Mouse (Mus musculus) T-cell, adult 2 months (primary cell): ENCODE results near the gene Pf4.

Experiments used
- DNase-seq: peaks from one replicate; pipeline ENCODE4 v3.0.0; 2022; ENCODE audit warnings: low spot score

The Pf4 gene

GRCm38 (mm10) chr5:90771880-90772653, at the start of gene Pf4:
Gene Pf4, plus strand, starts transcription at chr5:90772435.
- no peak for DNase-seq

- no peak for DNase-seq
Measured at GRCm38 (mm10) chr5:90722656-90723055, 49.6 kb upstream of the Pf4 start.

GRCm38 (mm10) chr5:90728254-90728653, 44.0 kb upstream of the Pf4 start:
- DNase-seq: no peak

- no peak for DNase-seq
Measured at GRCm38 (mm10) chr5:90731480-90731879, 40.8 kb upstream of the Pf4 start.

- peak; percentile 6 for DNase-seq
Measured at GRCm38 (mm10) chr5:90742029-90742428, 30.2 kb upstream of the Pf4 start.

GRCm38 (mm10) chr5:90753934-90754333, 18.3 kb upstream of the Pf4 start:
- no peak for DNase-seq

- DNase-seq: no peak
Measured at GRCm38 (mm10) chr5:90758020-90758605, 14.1 kb upstream of the Pf4 start.

GRCm38 (mm10) chr5:90759077-90760065, 12.9 kb upstream of the Pf4 start, which contains the start of gene Cxcl5:
Gene Cxcl5, plus strand, starts transcription at chr5:90759360.
- DNase-seq: no peak

- DNase-seq: no peak
Measured at GRCm38 (mm10) chr5:90760303-90760702, 11.9 kb upstream of the Pf4 start.

GRCm38 (mm10) chr5:90760844-90761243, 11.4 kb upstream of the Pf4 start:
- no peak for DNase-seq

- DNase-seq: no peak
Measured at GRCm38 (mm10) chr5:90761834-90762233, 10.4 kb upstream of the Pf4 start.

GRCm38 (mm10) chr5:90763912-90764665, 8.1 kb upstream of the Pf4 start:
- DNase-seq: no peak

GRCm38 (mm10) chr5:90765821-90766606, 6.2 kb upstream of the Pf4 start:
- DNase-seq: no peak

GRCm38 (mm10) chr5:90768218-90768617, 4.0 kb upstream of the Pf4 start, which contains the start of gene Ppbp:
Gene Ppbp, plus strand, starts transcription at chr5:90768518.
- DNase-seq: no peak

GRCm38 (mm10) chr5:90771369-90771768, 866 bp upstream of the Pf4 start:
- no peak for DNase-seq

GRCm38 (mm10) chr5:90775562-90775961, 3.3 kb downstream of the Pf4 start:
- DNase-seq: no peak

GRCm38 (mm10) chr5:90777621-90778020, 5.4 kb downstream of the Pf4 start:
- DNase-seq: no peak

- no peak for DNase-seq
Measured at GRCm38 (mm10) chr5:90778856-90779255, 6.6 kb downstream of the Pf4 start.

- DNase-seq: no peak
Measured at GRCm38 (mm10) chr5:90783697-90784096, 11.5 kb downstream of the Pf4 start.

GRCm38 (mm10) chr5:90785659-90786588, 13.7 kb downstream of the Pf4 start, which contains the start of gene Cxcl3:
Gene Cxcl3, plus strand, starts transcription at chr5:90786103.
- no peak for DNase-seq
